Mouse (Mus musculus): Measurements from ENCODE around the gene Cnmd.

The Cnmd gene

DNA sequence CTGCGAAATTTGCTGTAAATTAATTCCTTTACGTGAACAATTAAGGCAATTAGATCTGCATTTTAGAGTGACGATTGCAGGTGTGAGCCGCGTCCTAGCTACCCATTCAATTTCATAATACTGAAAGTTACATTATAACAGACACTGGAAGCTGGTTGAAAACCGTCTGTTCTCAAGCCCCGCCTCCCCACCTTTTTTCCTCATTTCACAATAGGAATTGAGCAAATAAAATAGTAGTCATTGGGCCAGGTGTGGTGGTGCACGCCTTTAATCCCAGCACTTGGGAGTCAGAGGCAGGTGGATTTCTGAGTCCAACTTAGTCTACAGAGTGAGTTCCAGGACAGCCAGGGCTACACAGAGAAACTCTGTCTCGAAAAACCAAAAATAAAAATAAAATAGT, 19.9 kb downstream of the Cnmd start:
- DNase-seq: peak; percentile 14 to 38

- no peak for DNase-seq
Observed at GRCm38 (mm10) chr14:79636814-79637213, 25.2 kb downstream of the Cnmd start.

- DNase-seq: peak in 1 of 2 experiments; percentile 10
Observed at GRCm38 (mm10) chr14:79633196-79633595, 28.8 kb downstream of the Cnmd start.

- DNase-seq: no peak
Observed at GRCm38 (mm10) chr14:79632330-79632729, 29.6 kb downstream of the Cnmd start.

- no peak for DNase-seq
Observed at GRCm38 (mm10) chr14:79621143-79621542, 40.8 kb downstream of the Cnmd start.

GRCm38 (mm10) chr14:79619802-79620201, 42.2 kb downstream of the Cnmd start:
- DNase-seq: no peak

DNA sequence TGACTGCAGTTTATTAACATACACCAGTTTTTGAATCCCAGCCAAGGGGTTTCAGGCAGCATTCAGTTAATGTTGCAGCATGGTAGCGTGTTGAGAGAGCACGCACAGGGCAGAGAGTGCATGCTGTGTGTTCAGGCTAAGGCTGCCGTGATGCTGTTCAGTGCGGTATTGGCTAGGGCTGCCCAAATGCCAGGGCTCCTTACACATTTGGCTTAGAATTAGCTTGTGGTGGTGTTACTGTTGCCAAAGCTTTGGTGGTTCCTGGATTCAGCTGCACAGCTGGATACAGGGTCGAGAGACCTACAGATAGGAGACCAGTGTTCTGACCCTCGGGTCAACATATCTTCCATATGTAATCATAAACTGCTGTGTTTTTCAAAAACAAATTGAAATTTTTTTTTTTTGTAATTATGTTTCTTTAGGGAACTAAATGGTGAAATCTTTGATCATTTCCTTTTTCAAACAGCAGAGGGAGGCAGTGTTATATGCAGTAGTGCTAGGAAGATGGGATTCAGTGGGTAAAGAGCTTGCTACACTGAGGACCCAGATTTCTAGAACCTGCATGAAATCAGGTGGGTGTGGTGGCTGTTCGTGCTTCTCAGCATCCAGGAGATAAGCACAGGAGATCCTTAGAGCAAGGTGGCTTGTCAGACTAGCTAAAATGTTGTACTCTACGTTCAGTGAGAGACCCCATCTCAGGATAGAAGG, 44.7 kb downstream of the Cnmd start:
- DNase-seq: no peak

GRCm38 (mm10) chr14:79608286-79608685, 53.7 kb downstream of the Cnmd start:
- no peak for DNase-seq

GRCm38 (mm10) chr14:79607352-79607751, 54.6 kb downstream of the Cnmd start:
- DNase-seq: no peak

- DNase-seq: no peak
Observed at GRCm38 (mm10) chr14:79606867-79607266, 55.1 kb downstream of the Cnmd start.

GRCm38 (mm10) chr14:79606392-79606791, 55.6 kb downstream of the Cnmd start:
- DNase-seq: no peak

- no peak for DNase-seq
Observed at GRCm38 (mm10) chr14:79605881-79606280, 56.1 kb downstream of the Cnmd start.

DNA sequence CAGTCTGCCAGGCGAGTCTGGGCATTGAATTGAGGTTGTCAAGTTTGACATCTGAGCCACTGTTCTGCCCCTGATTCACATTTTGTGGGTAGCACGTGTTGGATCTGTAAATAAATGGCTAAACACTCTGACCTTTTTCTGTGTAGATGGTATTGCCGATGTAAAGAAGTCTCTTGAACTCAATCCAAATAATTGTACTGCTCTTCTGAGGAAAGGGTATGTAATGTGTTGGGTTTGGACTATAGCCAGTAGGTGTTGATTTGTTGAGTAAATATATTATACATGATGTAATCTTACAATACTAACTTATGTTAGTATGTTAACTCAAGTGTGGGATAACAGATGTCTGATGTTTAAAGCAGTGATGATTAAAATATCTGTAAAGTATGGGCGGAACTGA, 65.4 kb downstream of the Cnmd start:
- DNase-seq: no peak

GRCm38 (mm10) chr14:79594069-79594468, 67.9 kb downstream of the Cnmd start:
- DNase-seq: no peak

- no peak for DNase-seq
Observed at GRCm38 (mm10) chr14:79591611-79592010, 70.4 kb downstream of the Cnmd start.

- DNase-seq: no peak
Observed at GRCm38 (mm10) chr14:79590916-79591315, 71.1 kb downstream of the Cnmd start.

DNA sequence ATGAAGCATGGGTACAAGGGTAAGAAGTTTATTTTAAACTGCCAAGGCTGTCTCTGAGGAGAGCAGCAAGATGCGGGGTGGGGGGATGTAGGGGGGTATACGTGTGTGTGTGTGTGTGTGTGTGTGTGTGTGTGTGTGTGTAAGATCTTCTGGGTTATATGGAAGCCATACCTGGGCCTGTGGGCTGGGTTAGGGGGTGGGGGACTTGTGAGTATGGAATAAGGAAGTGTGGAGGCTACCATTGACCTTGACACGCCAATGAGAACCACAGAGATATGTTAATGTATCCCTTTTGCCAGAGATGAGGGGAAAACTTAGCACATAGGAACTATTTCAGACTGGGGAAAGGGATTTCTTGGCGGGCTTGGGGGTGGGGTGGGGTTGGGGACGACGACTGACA, 72.6 kb downstream of the Cnmd start:
- no peak for DNase-seq

GRCm38 (mm10) chr14:79588534-79588951, 73.4 kb downstream of the Cnmd start:
- DNase-seq: no peak

DNA sequence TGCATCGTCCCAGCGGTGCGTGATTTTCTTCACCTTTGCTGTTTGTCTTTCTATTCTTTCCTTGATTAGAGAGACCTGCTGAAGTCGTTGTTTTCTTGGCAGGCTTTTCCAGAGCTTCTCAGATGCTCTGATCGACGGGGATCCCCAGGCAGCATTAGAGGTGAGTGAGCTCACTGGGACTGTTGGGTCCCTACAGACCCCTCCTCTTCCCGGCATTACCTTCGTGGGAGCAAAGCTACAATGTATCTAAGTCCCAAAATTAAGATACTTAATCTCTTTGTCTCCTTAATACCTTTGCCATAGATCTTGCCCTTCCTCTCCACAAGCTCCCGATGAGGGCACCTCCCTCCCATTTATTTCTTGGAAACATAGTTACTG, 74.1 kb downstream of the Cnmd start:
- no peak for DNase-seq

All from lung, adult 18-20 months (tissue).